Mouse (Mus musculus) liver, embryonic 14.5 days (tissue): ENCODE measurements around the gene Helz. TPM values are rescaled to one million over a fixed set of nuclear protein-coding genes. Genes with fewer than 3 reads are reported as not detected.

Source experiments
- ATAC-seq: fragments of 200-750 bp; cut with Nextera tagmentation; 2 replicates; pipeline ENCODE4 v1.8.0; 2017; ENCODE audit warnings: moderate number of reproducible peaks, mild to moderate bottlenecking, moderate library complexity; ENCODE audit not compliant: insufficient read depth
- DNase-seq, 3 experiments: peaks; one replicate each; pipeline ENCODE4 v3.0.0-alpha.2; 2012 to 2013; ENCODE audit warnings: low read depth in 3 of 3, low spot score in 3 of 3
- H3K27ac ChIP-seq: fragments of 300-500 bp; sonication (generic); 2 replicates; pipeline ENCODE4 v1.5.1; 2014; ENCODE audit warnings: moderate library complexity, mild to moderate bottlenecking, control low read depth, inconsistent platforms
- H3K27me3 ChIP-seq: fragments of 300-500 bp; sonication (generic); 2 replicates; pipeline ENCODE4 v1.6.1; 2014; ENCODE audit warnings: mild to moderate bottlenecking, low read length, moderate library complexity; ENCODE audit not compliant: control insufficient read depth, insufficient read depth
- H3K36me3 ChIP-seq: fragments of 300-500 bp; sonication (generic); replicated peaks from 2 replicates; pipeline ENCODE4 v1.6.1; 2014; ENCODE audit warnings: low read depth; ENCODE audit not compliant: control insufficient read depth, insufficient read depth
- H3K4me1 ChIP-seq, 2 experiments: fragments of 200-500 bp in 1 of 2; fragments of 300-500 bp in 1 of 2; sonication (generic) in 1 of 2; replicated peaks; 2 replicates each; pipeline ENCODE4 v1.6.1; 2012 to 2014; ENCODE audit warnings: antibody characterized with exemption in 1 of 2, inconsistent platforms in 1 of 2, low read length in 1 of 2; ENCODE audit not compliant: control insufficient read depth in 2 of 2, insufficient read depth in 2 of 2
- H3K4me2 ChIP-seq: fragments of 300-500 bp; sonication (generic); 2 replicates; pipeline ENCODE4 v1.6.1; 2014; ENCODE audit warnings: low read depth, mild to moderate bottlenecking, control low read depth, moderate library complexity
- H3K4me3 ChIP-seq, 2 experiments: fragments of 200-500 bp in 1 of 2; fragments of 300-500 bp in 1 of 2; sonication (generic) in 1 of 2; 2 replicates each; pipeline ENCODE4 v1.5.1; 2012 to 2014; ENCODE audit warnings: low read depth in 2 of 2, low read length in 2 of 2, mild to moderate bottlenecking in 2 of 2, control low read depth in 1 of 2, inconsistent platforms in 1 of 2, moderate library complexity in 1 of 2; ENCODE audit not compliant: insufficient read depth in 1 of 2
- H3K9ac ChIP-seq: fragments of 300-500 bp; sonication (generic); replicated peaks from 2 replicates; pipeline ENCODE4 v1.6.1; 2014; ENCODE audit warnings: mild to moderate bottlenecking, control low read depth, moderate library complexity
- H3K9me3 ChIP-seq: fragments of 300-500 bp; sonication (generic); 2 replicates; pipeline ENCODE4 v1.6.1; 2016; ENCODE audit warnings: low read length, mixed read lengths; ENCODE audit not compliant: control insufficient read depth
- CTCF ChIP-seq: IDR thresholded peaks from 2 replicates; pipeline ENCODE4 v1.5.1; 2016; ENCODE audit warnings: antibody characterized with exemption, low read depth, control low read depth
- EP300 ChIP-seq: IDR thresholded peaks from 2 replicates; pipeline ENCODE4 v1.6.1; 2016; ENCODE audit warnings: antibody characterized with exemption, low read depth
- WGBS: fragments of 180-500 bp; shearing (Covaris S2); extraction: QIAGEN DNeasy Blood & Tissue Kit; methylation state at CpG from one replicate; pipeline ENCODE4 v1.1.7; 2014; ENCODE audit not compliant: insufficient replicate concordance; 5-methylcytosine and 5-hydroxymethylcytosine counted together
- polyA plus RNA-seq, 2 experiments: library from polyadenylated mRNA; depleted of rRNA in 1 of 2; stranded (reverse) in 1 of 2; unstranded in 1 of 2; fragments of >200 nt; fragmentation: Nextera tagmentation in 1 of 2; extraction: Ambion mirVana in 1 of 2; gene quantifications; 2 replicates each; pipeline versions ENCODE4 v1.2.1 to v1.2.3; 2012 to 2014

Gene Helz
- polyA plus RNA-seq, 2 experiments: 3.0 to 5.6 TPM

GRCm38 (mm10) chr11:107657117-107657516 is 109.4 kb downstream of the Helz start:
- no peak for TF ChIP-seq CTCF
- no peak for TF ChIP-seq EP300
- H3K9me3 ChIP-seq: no peaks in the 10 kb centered on the region
- no peak overlapping the region for H3K27ac ChIP-seq
- no peak overlapping the region for H3K9ac ChIP-seq
- no peaks in the 10 kb centered on the region for H3K27me3 ChIP-seq
- no peak overlapping the region for H3K4me2 ChIP-seq
- no peak for ATAC-seq
- peaks cover 3% of the 10 kb centered on the region for H3K36me3 ChIP-seq
- WGBS: 81% methylated on average over 5 of the region's 5 CpGs
- no peak for DNase-seq
- no peak overlapping the region for H3K4me3 ChIP-seq
- no peaks in the 10 kb centered on the region for H3K4me1 ChIP-seq

GRCm38 (mm10) chr11:107660452-107660851 is 112.7 kb downstream of the Helz start:
- no peaks in the 10 kb centered on the region for H3K4me1 ChIP-seq
- ATAC-seq (no peak), DNase-seq (no peak)
- H3K4me2 ChIP-seq: no peak overlapping the region
- no peak overlapping the region for H3K4me3 ChIP-seq
- TF ChIP-seq EP300 (no peak), CTCF (no peak)
- no peak overlapping the region for H3K27ac ChIP-seq
- H3K9ac ChIP-seq: no peak overlapping the region
- H3K36me3 ChIP-seq: peaks cover 6% of the 10 kb centered on the region
- WGBS: 85% methylated on average over 4 of the region's 4 CpGs
- no peaks in the 10 kb centered on the region for H3K27me3 ChIP-seq
- no peaks in the 10 kb centered on the region for H3K9me3 ChIP-seq

- TF ChIP-seq CTCF: no peak
- TF ChIP-seq EP300: no peak
Observed at GRCm38 (mm10) chr11:107662666-107663065, 114.9 kb downstream of the Helz start.

GRCm38 (mm10) chr11:107667542-107667941 is 119.8 kb downstream of the Helz start:
- no peak for DNase-seq
- ATAC-seq: no peak
- H3K4me2 ChIP-seq: no peak overlapping the region
- H3K9me3 ChIP-seq: no peaks in the 10 kb centered on the region
- TF ChIP-seq EP300 (no peak), CTCF (no peak)
- WGBS: 72% methylated on average over 2 of the region's 2 CpGs
- no peaks in the 10 kb centered on the region for H3K27me3 ChIP-seq
- H3K36me3 ChIP-seq: peaks cover 20% of the 10 kb centered on the region
- no peak overlapping the region for H3K4me3 ChIP-seq
- H3K27ac ChIP-seq: no peak overlapping the region
- H3K9ac ChIP-seq: no peak overlapping the region
- no peaks in the 10 kb centered on the region for H3K4me1 ChIP-seq

More at GRCm38 (mm10) chr11:107662666-107663065, 114.9 kb downstream of the Helz start:
- Histone ChIP-seq H3K9ac (no peak overlapping the region), H3K4me2 (no peak overlapping the region), H3K4me1 (no peaks in the 10 kb centered on the region), H3K36me3 (peaks cover 10% of the 10 kb centered on the region), H3K27me3 (no peaks in the 10 kb centered on the region), H3K4me3 (no peak overlapping the region), H3K9me3 (no peaks in the 10 kb centered on the region), H3K27ac (no peak overlapping the region)
- DNase-seq: no peak
- no peak for ATAC-seq
- 85% methylated on average over 5 of the region's 5 CpGs for WGBS

- DNase-seq (no peak), ATAC-seq (no peak)
- Histone ChIP-seq H3K4me2 (no peak overlapping the region), H3K9me3 (no peaks in the 10 kb centered on the region), H3K27ac (no peak overlapping the region), H3K4me1 (no peaks in the 10 kb centered on the region), H3K27me3 (no peaks in the 10 kb centered on the region), H3K4me3 (no peak overlapping the region), H3K36me3 (peaks cover 21% of the 10 kb centered on the region), H3K9ac (no peak overlapping the region)
- TF ChIP-seq CTCF: no peak
- TF ChIP-seq EP300: no peak
- 75% methylated on average over 6 of the region's 6 CpGs for WGBS
Observed at GRCm38 (mm10) chr11:107668223-107668622, 120.5 kb downstream of the Helz start.
